Mouse (Mus musculus) E14TG2a.4 (cell line): ENCODE measurements around the gene Gba2.

Experiments
- CTCF ChIP-seq: conservative IDR thresholded peaks from 2 replicates; pipeline ENCODE4 v1.5.1; 2014; ENCODE audit warnings: low read length
- POU5F1 ChIP-seq: IDR thresholded peaks from 2 replicates; pipeline ENCODE4 v1.6.1; 2014; ENCODE audit warnings: low read length, borderline replicate concordance

GRCm38 (mm10) chr4:43571395-43572045 is 7.2 kb downstream of the Gba2 start:
- TF ChIP-seq CTCF (no peak), POU5F1 (no peak)
